Mouse (Mus musculus): ENCODE measurements around the gene Phf21a.

The Phf21a gene

DNA sequence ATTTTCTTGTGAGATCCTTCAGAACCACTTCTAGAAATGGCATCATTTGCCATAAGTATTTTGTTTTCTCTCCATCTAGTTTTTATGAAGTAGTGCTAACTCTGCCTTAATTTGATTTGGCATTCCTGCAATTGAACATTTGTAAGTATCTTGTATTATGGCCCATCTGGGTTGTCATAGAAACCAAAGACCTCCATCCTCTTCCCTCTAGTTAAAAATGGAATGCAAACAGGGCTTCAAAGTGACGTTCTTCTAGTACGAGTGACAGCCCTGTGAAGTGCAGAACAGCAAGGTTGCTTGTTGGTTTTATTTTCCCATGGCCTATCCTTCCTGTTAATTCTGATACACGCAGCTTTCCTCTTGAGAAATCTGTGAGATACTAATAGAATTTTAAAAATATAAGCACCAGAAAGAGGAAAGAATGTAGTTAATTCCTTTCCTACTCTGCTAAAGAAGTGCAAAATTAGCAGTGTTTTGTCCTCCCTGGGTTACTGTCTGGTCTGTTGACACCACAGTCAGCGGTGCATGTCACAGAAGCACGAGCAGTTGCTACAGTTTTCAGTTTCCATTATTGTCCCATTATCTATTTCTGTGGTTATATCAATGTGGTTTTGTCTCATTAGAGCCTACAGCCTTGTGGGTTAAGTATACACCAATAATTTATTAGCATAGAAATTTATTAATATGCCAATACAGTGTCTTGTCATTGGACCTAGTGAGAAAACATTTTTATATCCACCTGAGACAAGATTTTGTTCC lies 209.1 kb downstream of the Phf21a start:
- DNase-seq (ENCODE audit: low read depth): no peak

DNA sequence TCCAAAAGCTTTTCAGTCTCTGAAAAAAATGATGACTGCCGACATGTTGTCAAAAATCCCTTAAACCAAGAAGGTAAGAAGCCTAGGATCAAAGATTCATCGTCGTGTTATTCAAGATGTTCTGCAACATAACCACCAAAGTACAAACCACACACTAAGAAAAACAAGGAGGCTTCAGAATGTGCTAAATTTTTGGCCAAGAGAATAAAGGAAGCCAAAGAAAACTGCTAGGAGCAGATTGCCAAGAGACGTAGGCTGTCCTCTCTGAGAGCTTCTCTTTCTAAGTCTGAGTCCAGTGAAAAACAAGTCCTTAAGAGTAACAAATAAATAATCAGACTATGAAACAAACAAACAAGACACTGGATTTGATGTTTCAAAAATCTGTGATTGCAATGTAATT lies 219.6 kb downstream of the Phf21a start:
- DNase-seq (ENCODE audit: low read depth): no peak

DNA sequence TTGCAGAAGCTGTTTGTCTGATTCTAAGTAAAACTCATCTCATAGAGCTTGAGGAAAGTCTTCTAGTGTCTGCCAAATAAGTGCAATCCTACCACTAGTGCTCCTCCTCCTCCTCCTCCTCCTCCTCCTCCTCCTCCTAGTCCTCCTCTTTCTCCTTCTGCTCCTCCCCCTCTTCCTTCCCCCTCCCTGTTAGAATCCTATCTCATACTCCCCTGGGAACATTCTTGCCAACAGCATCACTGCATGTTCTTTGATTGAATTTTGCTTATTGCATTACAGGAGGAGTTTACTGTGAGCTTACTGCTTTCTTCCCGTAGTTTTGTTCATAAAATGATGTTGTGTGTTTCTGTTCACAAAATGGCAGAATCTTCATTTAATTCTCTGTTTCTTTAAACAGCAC lies 221.1 kb downstream of the Phf21a start:
- DNase-seq (ENCODE audit: low read depth): no peak

DNA sequence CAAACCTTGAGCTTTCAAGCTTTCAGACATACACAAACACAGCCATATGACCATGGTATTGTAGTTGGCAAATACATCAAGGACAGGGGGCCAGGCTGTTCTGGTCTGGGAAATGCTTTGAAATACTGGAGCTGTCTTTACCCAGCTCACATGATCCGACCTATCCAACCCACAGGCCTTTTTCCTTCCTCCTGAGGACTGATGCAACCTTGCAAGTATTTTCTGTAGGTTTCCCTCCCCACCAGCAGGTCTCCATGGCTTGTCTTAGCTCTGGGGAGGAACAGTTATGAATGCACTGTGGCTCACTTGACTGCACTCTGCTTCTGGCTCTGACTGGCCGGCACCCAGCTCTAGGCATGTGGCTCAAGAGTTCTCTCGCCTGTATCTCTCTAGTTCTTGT lies 223.7 kb downstream of the Phf21a start:
- DNase-seq (ENCODE audit: low read depth): no peak

DNA sequence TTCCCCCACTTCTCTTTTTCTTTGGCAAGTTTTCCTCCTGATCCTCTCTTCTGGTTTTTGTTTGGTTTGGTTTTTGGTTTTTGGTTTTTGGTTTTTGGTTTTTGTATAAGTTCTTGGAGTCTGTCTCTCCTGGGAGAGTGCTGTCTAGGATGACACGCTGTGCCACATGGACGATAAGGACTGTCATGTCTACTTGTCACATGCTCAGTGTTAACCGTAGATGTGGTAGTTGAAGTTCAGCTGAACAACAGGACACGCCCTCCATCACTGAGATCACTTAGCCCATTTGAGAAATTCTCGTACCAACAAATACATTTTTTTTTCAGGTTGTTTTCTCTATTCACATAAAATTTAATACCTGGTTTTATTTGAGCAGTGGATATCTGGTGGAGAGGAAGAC lies 224.3 kb downstream of the Phf21a start:
- DNase-seq (ENCODE audit: low read depth): no peak

DNA sequence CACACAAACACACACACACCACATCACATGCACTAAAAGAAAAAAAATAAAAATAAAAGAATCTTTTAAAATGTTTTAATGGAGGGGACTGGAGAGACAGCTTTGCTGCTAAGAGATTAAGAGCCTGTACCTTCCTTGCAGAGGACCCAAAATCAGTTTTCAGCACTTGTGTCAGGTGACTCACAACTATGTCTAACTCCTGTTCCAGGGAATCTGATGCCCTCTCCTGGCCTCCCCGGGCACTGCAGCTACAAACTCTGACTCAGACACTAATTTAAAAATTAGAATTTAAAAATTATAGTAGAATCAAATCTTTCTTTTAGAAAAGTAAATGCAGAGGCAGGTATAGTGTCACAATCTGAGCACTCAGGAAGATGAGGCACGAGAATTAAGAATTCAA lies 229.8 kb downstream of the Phf21a start:
- DNase-seq (ENCODE audit: low read depth): peak; percentile 50

DNA sequence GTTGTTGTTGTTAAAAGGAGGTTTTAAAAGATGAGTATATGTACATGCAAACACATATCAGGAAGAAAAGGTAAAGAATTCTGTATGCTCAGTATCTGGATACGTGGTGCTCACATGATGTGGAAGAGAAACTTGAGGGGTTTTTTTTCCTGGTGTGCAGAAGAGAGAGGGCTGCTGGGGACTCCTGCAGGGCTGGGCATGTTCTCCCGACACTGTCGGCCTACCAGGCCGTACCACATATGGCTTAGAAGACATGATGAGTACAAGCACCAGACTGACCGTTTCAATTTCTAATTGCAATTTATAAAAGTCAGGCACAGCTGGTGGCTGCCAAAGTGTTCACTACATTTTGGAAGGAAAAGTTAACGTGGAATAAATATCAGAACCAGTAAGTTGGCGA lies 232.8 kb downstream of the Phf21a start:
- no peak for DNase-seq (ENCODE audit: low read depth)

DNA sequence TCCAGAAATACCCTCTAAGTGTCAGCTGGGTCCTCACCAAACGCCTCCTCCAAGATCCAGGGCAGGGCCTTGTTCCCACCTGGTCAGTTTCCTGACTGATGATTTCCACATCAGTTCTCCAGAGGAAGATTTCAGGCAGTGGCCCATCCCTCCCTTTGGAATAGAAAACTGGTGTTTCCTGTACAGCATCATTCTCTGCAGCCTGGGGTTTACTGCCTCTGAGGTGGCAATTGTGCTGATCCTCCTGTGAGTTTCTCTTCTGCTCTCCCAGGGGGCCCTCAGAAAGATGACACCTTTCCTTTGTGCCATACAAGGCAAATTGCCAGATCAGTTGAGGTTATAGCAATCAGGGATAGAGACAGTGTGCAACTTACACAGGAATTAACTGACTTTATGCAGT lies 233.3 kb downstream of the Phf21a start:
- DNase-seq (ENCODE audit: low read depth): no peak

DNA sequence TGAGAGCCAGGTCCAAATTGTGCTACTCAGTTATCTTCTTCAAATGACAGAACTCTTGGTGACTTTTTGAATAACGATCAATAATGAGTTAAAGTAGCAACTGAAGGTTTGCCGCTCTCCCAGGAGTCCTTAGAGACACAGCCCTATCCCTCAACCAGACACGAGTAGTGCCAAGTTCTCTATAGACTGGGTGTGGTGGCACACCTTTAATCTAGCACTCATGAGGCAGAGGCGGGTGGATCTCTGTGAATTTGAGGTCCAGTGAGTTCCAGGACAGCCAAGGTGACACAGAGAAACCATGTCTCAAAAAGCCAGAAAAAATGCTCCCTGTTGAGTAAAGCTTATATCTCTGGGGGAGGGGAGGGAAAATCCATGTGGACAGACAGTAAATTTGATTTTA lies 234.7 kb downstream of the Phf21a start:
- DNase-seq (ENCODE audit: low read depth): no peak

DNA sequence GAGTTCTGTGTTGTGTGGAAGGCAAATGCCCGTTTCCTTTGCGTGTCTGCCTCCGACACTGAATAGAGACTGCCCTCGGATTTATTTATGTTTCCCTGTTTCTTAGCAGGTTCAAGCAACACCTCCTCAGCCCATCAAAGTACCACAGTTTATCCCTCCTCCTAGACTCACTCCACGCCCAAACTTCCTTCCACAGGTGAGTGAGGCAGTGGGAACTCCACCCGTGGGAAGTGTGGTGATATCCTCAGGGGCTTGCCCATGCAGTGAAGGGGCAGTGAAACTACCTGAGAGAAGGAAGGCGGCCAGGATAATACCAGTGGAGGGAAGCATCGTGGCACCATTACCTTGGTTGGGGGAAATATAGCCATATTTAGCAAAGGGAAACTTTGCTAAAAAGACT lies 235.3 kb downstream of the Phf21a start:
- DNase-seq (ENCODE audit: low read depth): no peak

DNA sequence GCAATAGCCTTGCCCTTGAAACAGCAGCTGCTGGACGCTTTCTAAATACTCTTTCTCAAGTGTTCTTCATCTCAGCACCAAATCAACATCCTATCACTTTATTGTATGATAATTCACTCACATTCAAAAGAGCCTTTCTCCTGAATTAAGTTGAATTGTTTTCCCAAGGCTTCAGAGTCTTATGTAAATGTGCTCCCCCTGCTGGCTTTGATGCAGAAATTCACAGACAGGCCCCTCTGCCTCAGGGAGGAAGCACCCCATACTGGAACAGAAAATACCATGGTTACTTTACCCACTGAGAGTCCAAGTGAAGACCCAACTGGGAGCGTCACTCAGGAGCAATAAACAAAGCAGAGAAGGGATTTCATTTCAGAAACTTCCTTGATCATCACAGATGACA lies 237.9 kb downstream of the Phf21a start:
- DNase-seq (ENCODE audit: low read depth): peak; percentile 61

DNA sequence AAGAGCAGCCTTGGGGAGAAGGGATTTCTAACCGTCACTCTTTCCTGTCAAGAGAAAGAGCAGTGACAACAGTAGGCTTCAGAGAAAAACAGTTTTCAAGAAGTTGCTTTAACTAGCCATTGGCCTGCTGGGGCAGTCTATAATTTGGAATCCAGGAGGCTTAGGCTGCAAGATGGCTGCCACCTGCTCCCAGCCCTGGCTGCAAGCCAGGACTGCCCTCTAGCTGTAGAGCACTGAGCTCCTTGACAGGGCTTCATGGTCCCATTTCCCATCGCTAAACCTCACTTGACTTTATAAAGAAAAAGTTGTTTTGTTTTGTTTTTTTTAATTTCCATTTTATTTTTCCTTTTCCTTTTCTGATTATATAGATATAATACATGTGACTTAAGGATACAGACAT lies 238.5 kb downstream of the Phf21a start:
- DNase-seq (ENCODE audit: low read depth): peak; percentile 17

DNA sequence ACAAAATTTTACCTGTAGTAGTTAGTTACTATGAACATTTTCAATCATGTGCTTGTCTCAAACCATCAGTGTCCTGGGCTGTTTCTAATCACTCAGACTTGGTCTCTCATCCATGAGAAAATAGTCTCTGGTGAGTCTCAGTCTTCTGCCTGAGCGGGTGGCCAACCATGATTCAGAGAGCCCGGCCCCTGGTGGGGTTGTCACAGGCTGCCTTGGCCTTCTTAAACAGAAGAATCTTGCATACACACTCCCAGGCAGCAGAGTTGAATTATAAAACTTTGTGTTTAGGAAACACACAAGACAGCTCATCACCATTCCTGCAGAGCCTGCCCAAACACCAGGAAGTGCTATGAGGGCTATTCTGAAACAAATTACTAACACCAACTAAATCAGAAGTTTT lies 239.0 kb downstream of the Phf21a start:
- DNase-seq (ENCODE audit: low read depth): no peak

DNA sequence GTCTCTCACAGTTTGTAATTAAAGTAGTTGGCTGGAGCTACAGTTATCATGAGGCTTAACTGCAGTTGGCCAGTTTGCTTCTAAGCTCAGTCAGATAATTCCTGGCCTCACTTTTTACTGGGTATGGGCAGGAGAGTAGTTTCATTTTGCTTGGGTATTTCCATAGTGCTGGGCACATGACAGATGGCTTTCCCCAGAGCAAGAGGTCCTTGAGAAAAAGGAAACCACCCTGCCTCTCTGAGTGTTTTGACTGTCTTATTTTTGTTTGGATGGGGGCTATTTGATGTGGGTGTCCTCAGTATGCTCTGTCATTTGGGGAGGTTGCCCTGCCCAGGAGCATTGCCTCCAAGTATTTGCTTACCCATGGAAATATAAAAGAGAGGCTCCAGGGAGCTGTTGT lies 249.5 kb downstream of the Phf21a start:
- DNase-seq (ENCODE audit: low read depth): no peak

DNA sequence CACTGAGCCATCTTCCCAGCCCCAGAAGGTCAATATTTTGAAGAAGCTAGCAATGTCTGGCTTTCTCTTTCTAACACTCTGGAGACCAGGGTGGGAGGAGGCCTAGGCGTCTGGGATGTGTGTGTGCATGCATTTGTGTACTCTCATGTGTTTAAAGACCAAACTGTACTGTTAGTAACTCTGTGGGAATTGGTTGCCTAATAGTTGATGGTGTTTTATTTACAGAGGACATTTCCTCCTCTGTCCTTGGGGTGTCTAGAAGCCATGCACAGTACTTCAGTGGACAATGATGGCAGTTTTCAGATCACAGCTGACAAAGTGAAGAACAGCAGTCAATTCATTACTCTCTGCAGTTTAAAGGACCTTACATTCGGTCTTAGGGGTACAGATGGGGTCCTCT lies 254.3 kb downstream of the Phf21a start:
- no peak for DNase-seq (ENCODE audit: low read depth)

DNA sequence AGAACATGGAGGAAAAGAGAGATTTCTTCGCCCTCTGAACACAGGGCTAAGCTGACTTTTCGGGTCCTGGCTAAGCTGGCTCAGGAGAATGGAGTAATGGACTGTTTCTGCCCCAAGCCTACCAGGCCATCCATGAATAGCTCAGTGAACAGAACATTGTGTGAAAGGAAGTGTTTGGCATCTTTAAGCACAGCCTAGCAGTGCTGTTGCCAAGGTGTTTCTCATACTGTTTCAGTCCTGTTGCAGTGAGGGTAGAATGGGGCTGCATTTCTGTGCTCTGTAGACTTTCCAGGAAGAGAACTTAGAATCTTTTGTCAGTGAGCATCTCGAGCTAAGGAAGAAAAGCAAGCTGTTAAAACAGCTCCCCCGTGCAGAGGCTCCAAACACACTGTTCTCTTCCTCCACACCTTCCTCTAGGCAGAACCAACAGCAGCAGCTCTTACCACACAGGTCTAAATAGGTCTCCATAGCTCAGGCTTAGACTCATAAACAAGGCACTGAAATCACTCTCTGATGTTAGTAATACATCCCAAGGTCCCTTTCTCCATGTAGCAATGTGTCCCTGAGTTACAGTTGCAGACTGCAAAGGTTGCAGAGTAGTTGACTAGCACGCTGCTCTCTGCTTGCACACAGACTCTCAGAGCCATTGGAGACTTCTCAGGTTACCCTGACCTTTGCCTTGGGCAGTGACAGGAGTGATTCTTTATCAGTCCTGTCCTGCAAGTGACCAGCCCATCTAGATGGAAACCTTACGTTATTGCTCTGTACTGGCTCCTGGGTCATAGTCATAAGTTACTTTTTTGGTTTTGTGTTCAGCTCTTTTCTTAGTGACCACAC lies 256.9 kb downstream of the Phf21a start:
- no peak for DNase-seq (ENCODE audit: low read depth)

DNA sequence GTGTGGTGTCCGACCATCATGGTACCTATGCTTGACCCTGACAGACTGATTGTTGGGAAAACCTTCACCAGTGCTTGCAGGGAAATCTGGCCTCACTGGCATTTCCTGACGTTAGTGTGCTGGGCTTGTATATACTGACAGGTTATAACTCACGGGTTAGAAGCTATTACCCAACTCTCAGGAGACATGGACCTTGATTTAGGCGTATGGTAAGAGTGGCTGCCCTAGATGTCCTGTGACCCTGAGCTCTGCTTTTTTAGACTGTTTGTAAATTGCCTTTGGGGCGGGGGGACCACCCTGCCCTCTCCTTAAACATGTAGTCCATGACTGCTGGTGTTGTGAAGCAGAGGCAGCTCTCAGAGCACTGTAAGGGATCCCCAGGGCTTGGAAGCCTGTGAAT lies 257.8 kb downstream of the Phf21a start:
- DNase-seq (ENCODE audit: low read depth): no peak

DNA sequence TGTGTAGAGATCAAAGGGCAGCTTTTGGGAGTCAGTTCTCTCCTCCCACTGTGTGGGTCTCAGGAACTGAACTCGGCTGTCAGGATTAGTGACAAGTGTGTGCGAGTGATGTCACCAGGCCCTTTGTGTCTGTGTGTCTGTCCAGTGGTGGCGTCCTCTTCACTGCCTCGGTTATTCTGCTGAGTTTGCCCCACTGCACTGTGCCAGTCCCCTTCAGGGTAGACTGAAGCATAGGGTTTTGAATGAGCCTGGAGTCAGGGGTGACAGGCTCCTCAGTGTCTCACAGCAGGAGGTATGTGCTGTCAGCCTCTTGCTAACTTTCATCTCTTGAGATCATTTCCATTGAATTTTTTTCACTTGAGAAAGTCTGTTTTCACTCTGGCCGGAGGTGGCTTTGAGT lies 260.5 kb downstream of the Phf21a start:
- DNase-seq (ENCODE audit: low read depth): no peak

DNA sequence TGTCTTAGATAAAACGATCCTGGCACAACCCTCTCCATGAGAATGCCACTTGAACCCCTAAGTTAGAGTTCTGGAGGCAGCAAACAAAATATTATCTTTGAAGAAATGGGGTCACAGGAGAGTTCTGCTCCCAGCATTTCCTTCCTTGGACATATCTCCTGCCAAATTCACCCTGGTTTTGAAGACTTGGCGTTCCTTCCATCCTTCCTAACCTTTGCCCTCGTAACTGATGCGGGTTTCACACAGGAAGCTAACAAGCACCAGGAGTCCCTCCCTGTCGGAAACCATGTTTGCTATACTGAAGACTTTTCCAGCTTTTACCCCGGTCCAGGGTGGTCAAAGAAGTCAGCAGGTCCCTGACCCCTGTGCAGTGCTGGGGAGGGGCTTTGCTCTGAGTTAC lies 261.3 kb downstream of the Phf21a start:
- no peak for DNase-seq (ENCODE audit: low read depth)

DNA sequence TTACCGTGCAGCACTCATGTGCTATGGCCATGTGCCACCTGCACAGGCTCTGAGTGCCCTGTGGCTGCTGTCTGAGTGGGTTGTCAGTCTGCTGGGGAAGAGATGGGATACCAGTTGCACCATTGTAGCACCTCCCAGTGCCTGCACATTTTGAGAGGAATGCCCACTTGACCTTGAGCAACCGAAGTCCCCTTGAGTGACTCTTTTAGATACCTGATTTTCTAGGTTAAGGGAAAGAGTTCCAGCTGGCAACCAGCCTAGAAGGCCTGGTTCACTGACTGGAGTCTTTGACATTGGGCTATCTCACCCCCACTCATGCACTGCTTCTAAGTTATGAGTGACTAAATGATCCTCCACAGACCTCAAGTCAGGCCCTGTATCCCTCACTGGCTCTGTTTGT lies 266.4 kb downstream of the Phf21a start:
- no peak for DNase-seq (ENCODE audit: low read depth)

DNA sequence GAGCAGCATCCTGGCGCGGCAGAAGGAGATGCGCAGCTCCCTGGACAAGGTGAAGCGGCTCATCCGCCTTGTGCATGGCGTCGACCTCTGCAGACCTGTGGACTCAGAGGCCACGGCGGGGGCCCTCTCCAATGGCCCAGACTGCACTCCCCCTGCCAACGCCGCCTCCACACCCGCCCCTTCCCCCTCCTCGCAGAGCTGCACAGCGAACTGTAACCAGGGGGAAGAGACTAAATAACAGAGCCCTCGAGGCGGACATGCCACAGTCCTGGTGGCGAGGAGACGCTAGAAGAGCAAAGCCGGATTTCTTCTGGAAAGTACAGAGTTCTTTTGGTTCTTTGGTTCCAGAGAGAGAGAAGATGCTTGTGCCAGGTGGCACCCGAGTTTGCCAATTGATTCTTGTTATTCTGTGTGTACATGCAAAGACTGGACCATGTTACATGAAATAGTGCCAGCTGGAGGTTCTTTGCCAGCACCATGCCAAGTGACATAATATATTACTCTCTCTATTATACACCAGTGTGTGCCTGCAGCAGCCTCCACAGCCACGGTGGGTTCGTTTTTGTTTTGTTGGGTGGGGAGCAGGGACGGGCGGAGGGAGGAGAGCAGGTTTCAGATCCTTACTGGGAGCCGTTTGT lies 267.4 kb downstream of the Phf21a start:
- no peak for DNase-seq (ENCODE audit: low read depth)

DNA sequence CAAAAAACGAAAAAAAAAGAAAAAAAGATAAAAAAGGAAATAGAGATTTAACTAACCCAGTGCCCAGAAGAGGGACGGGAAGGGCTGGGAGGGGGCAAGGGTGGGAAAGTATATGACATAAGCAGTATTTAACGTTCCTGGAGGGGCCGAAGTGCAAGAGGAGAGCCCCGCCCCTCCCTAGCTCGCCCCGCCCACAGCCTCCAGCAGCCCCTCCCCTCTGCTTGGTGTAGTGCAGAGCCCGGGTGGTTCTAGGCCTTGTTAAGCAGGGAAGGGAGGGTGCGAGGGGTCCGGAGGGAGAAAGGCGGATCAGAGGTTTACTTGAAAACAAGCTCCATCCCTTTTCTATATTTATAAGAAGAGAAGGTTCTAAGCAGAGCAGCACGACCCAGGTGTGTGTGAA lies 268.0 kb downstream of the Phf21a start:
- no peak for DNase-seq (ENCODE audit: low read depth)

DNA sequence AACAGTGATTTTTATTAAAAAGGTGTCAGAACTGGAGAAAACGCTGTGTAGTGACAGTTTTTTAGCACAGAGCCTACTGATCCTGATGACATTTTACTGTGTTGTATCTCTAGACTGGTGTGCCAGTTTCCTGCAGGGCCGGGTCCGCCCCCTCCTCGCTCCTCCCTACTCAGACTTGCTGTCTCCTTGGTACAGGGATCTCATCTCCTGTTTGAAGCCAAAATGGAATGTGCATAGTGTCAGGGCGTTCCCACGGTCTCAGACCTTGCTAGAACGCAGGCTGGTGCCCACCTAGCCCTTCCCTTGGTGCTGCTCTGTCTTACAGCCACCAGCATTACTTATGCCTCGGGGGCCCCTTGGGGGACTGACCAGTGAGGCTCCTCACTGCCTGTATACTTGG lies 268.9 kb downstream of the Phf21a start:
- DNase-seq (ENCODE audit: low read depth): no peak

Data from naive thymus-derived CD4-positive, alpha-beta T cell, adult 2 months (primary cell).